Mouse (Mus musculus) embryonic facial prominence, embryonic 15.5 days (tissue): ENCODE measurements around the gene Tdrd9. TPM values are rescaled to one million over a fixed set of nuclear protein-coding genes. Genes with fewer than 3 reads are reported as not detected.
"Not testable (repeated sequence)": the region's sequence is repeated elsewhere in the genome, so short reads cannot be mapped to it uniquely, and the experiment has no call there.

Experiments
- ATAC-seq: fragments of 200-750 bp; cut with Nextera tagmentation; 2 replicates; pipeline ENCODE4 v1.8.0; 2017; ENCODE audit warnings: low read depth, moderate TSS enrichment; ENCODE audit not compliant: insufficient number of reproducible peaks, low FRiP score, low TSS enrichment
- H3K27ac ChIP-seq: fragments of 300-500 bp; sonication (generic); replicated peaks from 2 replicates; pipeline ENCODE4 v1.5.1; 2015; ENCODE audit warnings: mild to moderate bottlenecking, inconsistent platforms
- H3K27me3 ChIP-seq: fragments of 300-500 bp; sonication (generic); 2 replicates; pipeline ENCODE4 v1.6.1; 2015; ENCODE audit warnings: inconsistent platforms
- H3K36me3 ChIP-seq: fragments of 300-500 bp; sonication (generic); 2 replicates; pipeline ENCODE4 v1.6.1; 2015; ENCODE audit warnings: mild to moderate bottlenecking, inconsistent platforms
- H3K4me1 ChIP-seq: fragments of 300-500 bp; sonication (generic); 2 replicates; pipeline ENCODE4 v1.6.1; 2015; ENCODE audit warnings: inconsistent platforms
- H3K4me2 ChIP-seq: fragments of 300-500 bp; sonication (generic); replicated peaks from 2 replicates; pipeline ENCODE4 v1.6.1; 2015; ENCODE audit warnings: mild to moderate bottlenecking, inconsistent platforms
- H3K4me3 ChIP-seq: fragments of 300-500 bp; sonication (generic); replicated peaks from 2 replicates; pipeline ENCODE4 v1.5.1; 2015; ENCODE audit warnings: mild to moderate bottlenecking, inconsistent platforms
- H3K9ac ChIP-seq: fragments of 300-500 bp; sonication (generic); 2 replicates; pipeline ENCODE4 v1.6.1; 2015; ENCODE audit warnings: inconsistent platforms
- H3K9me3 ChIP-seq: fragments of 300-500 bp; sonication (generic); replicated peaks from 2 replicates; pipeline ENCODE4 v1.6.1; 2016; ENCODE audit warnings: inconsistent platforms
- WGBS: fragments of 180-500 bp; shearing (Covaris S2); methylation state at CpG from one replicate; pipeline ENCODE4 v1.1.7; 2015; 5-methylcytosine and 5-hydroxymethylcytosine counted together
- polyA plus RNA-seq: library from polyadenylated mRNA; unstranded; fragments of >200 nt; fragmentation: Nextera tagmentation; extraction: Ambion mirVana; gene quantifications from 2 replicates; pipeline ENCODE4 v1.2.1, GENCODE M21; 2015

Tdrd9 gene
- polyA plus RNA-seq, 1 experiment from 2014 or later: 0.41 TPM

- H3K9ac ChIP-seq: peak overlapping the region; percentile 7; the same call in 1 of the 2 replicates
- 67% methylated on average over 10 of the region's 10 CpGs for WGBS
Observed at GRCm38 (mm10) chr12:112033409-112033975, 62.1 kb downstream of the Tdrd9 start.

GRCm38 (mm10) chr12:112035341-112036100 is 64.2 kb downstream of the Tdrd9 start:
- not testable (repeated sequence) for H3K36me3 ChIP-seq, H3K9me3 ChIP-seq, H3K27ac ChIP-seq, H3K27me3 ChIP-seq, H3K4me1 ChIP-seq, H3K4me3 ChIP-seq, ATAC-seq, H3K4me2 ChIP-seq, H3K9ac ChIP-seq
- 90% methylated on average over 6 of the region's 6 CpGs for WGBS

More at GRCm38 (mm10) chr12:112033409-112033975, 62.1 kb downstream of the Tdrd9 start:
- no peaks in the 10 kb centered on the region for H3K4me1 ChIP-seq
- H3K4me3 ChIP-seq: no peak overlapping the region
- no peak overlapping the region for H3K4me2 ChIP-seq
- H3K36me3 ChIP-seq: no peaks in the 10 kb centered on the region
- no peaks in the 10 kb centered on the region for H3K9me3 ChIP-seq
- H3K27ac ChIP-seq: no peak overlapping the region
- no peaks in the 10 kb centered on the region for H3K27me3 ChIP-seq
- ATAC-seq: no peak

GRCm38 (mm10) chr12:112038441-112038840 is 67.1 kb downstream of the Tdrd9 start:
- Histone ChIP-seq H3K27me3 (no peaks in the 10 kb centered on the region), H3K9ac (no peak overlapping the region), H3K4me3 (no peak overlapping the region), H3K4me2 (no peak overlapping the region), H3K27ac (no peak overlapping the region), H3K36me3 (no peaks in the 10 kb centered on the region), H3K4me1 (no peaks in the 10 kb centered on the region), H3K9me3 (no peaks in the 10 kb centered on the region)
- 93% methylated on average over 10 of the region's 10 CpGs for WGBS
- no peak for ATAC-seq

- H3K4me1 ChIP-seq: no peaks in the 10 kb centered on the region
- WGBS: 92% methylated on average over 10 of the region's 10 CpGs
- H3K9ac ChIP-seq: no peak overlapping the region
- H3K27ac ChIP-seq: no peak overlapping the region
- no peak for ATAC-seq
- no peak overlapping the region for H3K4me3 ChIP-seq
- H3K27me3 ChIP-seq: no peaks in the 10 kb centered on the region
- H3K9me3 ChIP-seq: no peaks in the 10 kb centered on the region
- no peaks in the 10 kb centered on the region for H3K36me3 ChIP-seq
- no peak overlapping the region for H3K4me2 ChIP-seq
Observed at GRCm38 (mm10) chr12:112039169-112039568, 67.8 kb downstream of the Tdrd9 start.

GRCm38 (mm10) chr12:112042681-112043080 is 71.3 kb downstream of the Tdrd9 start:
- no peaks in the 10 kb centered on the region for H3K4me1 ChIP-seq
- no peaks in the 10 kb centered on the region for H3K36me3 ChIP-seq
- 80% methylated on average over 14 of the region's 14 CpGs for WGBS
- no peak overlapping the region for H3K27ac ChIP-seq
- H3K4me3 ChIP-seq: no peak overlapping the region
- ATAC-seq: no peak
- no peak overlapping the region for H3K9ac ChIP-seq
- H3K4me2 ChIP-seq: no peak overlapping the region
- H3K27me3 ChIP-seq: no peaks in the 10 kb centered on the region
- H3K9me3 ChIP-seq: no peaks in the 10 kb centered on the region

GRCm38 (mm10) chr12:112077651-112078050 is 106.3 kb downstream of the Tdrd9 start:
- no peak; the same call in 1 of the 2 replicates for ATAC-seq
- H3K9ac ChIP-seq: no peak overlapping the region
- 0 out of 2 replicates have a peak, but pooled peaks cover 3% of the 10 kb centered on the region for H3K27me3 ChIP-seq
- H3K36me3 ChIP-seq: no peaks in the 10 kb centered on the region
- H3K4me3 ChIP-seq: no peak overlapping the region
- no peak overlapping the region for H3K27ac ChIP-seq
- 2% methylated on average over 6 of the region's 6 CpGs for WGBS
- H3K4me2 ChIP-seq: no peak overlapping the region
- no peaks in the 10 kb centered on the region for H3K4me1 ChIP-seq
- no peaks in the 10 kb centered on the region for H3K9me3 ChIP-seq

GRCm38 (mm10) chr12:112079911-112080310 is 108.6 kb downstream of the Tdrd9 start:
- Histone ChIP-seq H3K27me3 (0 out of 2 replicates have a peak, but pooled peaks cover 3% of the 10 kb centered on the region), H3K4me2 (no peak overlapping the region), H3K9me3 (no peaks in the 10 kb centered on the region), H3K4me3 (no peak overlapping the region), H3K27ac (no peak overlapping the region), H3K4me1 (no peaks in the 10 kb centered on the region), H3K36me3 (no peaks in the 10 kb centered on the region), H3K9ac (no peak overlapping the region)
- ATAC-seq: no peak
- 74% methylated on average over 8 of the region's 8 CpGs for WGBS

GRCm38 (mm10) chr12:112080911-112081310 is 109.6 kb downstream of the Tdrd9 start:
- no peaks in the 10 kb centered on the region for H3K4me1 ChIP-seq
- H3K4me2 ChIP-seq: no peak overlapping the region
- no peak overlapping the region for H3K27ac ChIP-seq
- 97% methylated on average over 4 of the region's 4 CpGs for WGBS
- H3K36me3 ChIP-seq: no peaks in the 10 kb centered on the region
- H3K4me3 ChIP-seq: no peak overlapping the region
- H3K9me3 ChIP-seq: no peaks in the 10 kb centered on the region
- ATAC-seq: no peak
- H3K9ac ChIP-seq: no peak overlapping the region
- H3K27me3 ChIP-seq: 0 out of 2 replicates have a peak, but pooled peaks cover 3% of the 10 kb centered on the region

- Histone ChIP-seq H3K9me3 (no peaks in the 10 kb centered on the region), H3K27me3 (0 out of 2 replicates have a peak, but pooled peaks cover 3% of the 10 kb centered on the region), H3K36me3 (no peaks in the 10 kb centered on the region), H3K4me3 (no peak overlapping the region), H3K9ac (no peak overlapping the region), H3K27ac (no peak overlapping the region), H3K4me2 (no peak overlapping the region), H3K4me1 (no peaks in the 10 kb centered on the region)
- ATAC-seq: no peak
- 50% methylated on average over 1 of the region's 1 CpGs for WGBS
Observed at GRCm38 (mm10) chr12:112082241-112082640, 110.9 kb downstream of the Tdrd9 start.

- WGBS: 70% methylated on average over 3 of the region's 3 CpGs
- ATAC-seq: no peak
- Histone ChIP-seq H3K4me1 (0 out of 2 replicates have a peak, but pooled peaks cover 5% of the 10 kb centered on the region), H3K4me3 (no peak overlapping the region), H3K27me3 (0 out of 2 replicates have a peak, but pooled peaks cover under 1% of the 10 kb centered on the region), H3K27ac (no peak overlapping the region), H3K9me3 (no peaks in the 10 kb centered on the region), H3K36me3 (no peaks in the 10 kb centered on the region), H3K4me2 (no peak overlapping the region), H3K9ac (no peak overlapping the region)
Observed at GRCm38 (mm10) chr12:112086250-112086649, 114.9 kb downstream of the Tdrd9 start.

- Histone ChIP-seq H3K36me3 (no peaks in the 10 kb centered on the region), H3K9ac (no peak overlapping the region), H3K4me1 (0 out of 2 replicates have a peak, but pooled peaks cover 5% of the 10 kb centered on the region), H3K27me3 (peaks cover 5% of the 10 kb centered on the region; the same call in 1 of the 2 replicates), H3K27ac (no peak overlapping the region), H3K4me2 (no peak overlapping the region), H3K9me3 (no peaks in the 10 kb centered on the region), H3K4me3 (no peak overlapping the region)
- 41% methylated on average over 6 of the region's 6 CpGs for WGBS
- no peak for ATAC-seq
Observed at GRCm38 (mm10) chr12:112086726-112087125, 115.4 kb downstream of the Tdrd9 start.
